Mouse (Mus musculus) bone marrow, adult 2 months (tissue): ENCODE data around the gene BC107364. TPM values are rescaled to one million over a fixed set of nuclear protein-coding genes. Genes with fewer than 3 reads are reported as not detected.
"Not testable (repeated sequence)": the region's sequence is repeated elsewhere in the genome, so short reads cannot be mapped to it uniquely, and the experiment has no call there.

Source experiments
- H3K27ac ChIP-seq: fragments of 200-500 bp; 2 replicates; pipeline ENCODE4 v1.5.1; 2012; ENCODE audit warnings: low read depth, mild to moderate bottlenecking, control low read depth, inconsistent platforms, low read length; ENCODE audit not compliant: control insufficient read depth, poor library complexity, insufficient read depth
- H3K4me1 ChIP-seq: fragments of 200-500 bp; 2 replicates; pipeline ENCODE4 v1.6.1; 2011; ENCODE audit warnings: low read length; ENCODE audit not compliant: control insufficient read depth, insufficient read depth
- H3K4me3 ChIP-seq: fragments of 200-500 bp; replicated peaks from 2 replicates; pipeline ENCODE3; 2011; ENCODE audit warnings: mild to moderate bottlenecking, low read depth, low read length, control low read depth; ENCODE audit not compliant: control insufficient read depth
- CTCF ChIP-seq: fragments of 200-500 bp; IDR thresholded peaks from 2 replicates; pipeline ENCODE4 v1.5.1; 2011; ENCODE audit warnings: low read length, control low read depth; ENCODE audit not compliant: control insufficient read depth, insufficient read depth
- POLR2A ChIP-seq: fragments of 200-500 bp; IDR thresholded peaks from 2 replicates; pipeline ENCODE4 v1.6.1; 2011; ENCODE audit warnings: low read depth, mild to moderate bottlenecking, control low read depth, low read length, borderline replicate concordance; ENCODE audit not compliant: control insufficient read depth
- WGBS: fragments of 180-500 bp; shearing (Covaris S2); methylation state at CpG from one replicate; pipeline ENCODE4 v1.1.7; 2018; 5-methylcytosine and 5-hydroxymethylcytosine counted together
- polyA plus RNA-seq: library from polyadenylated mRNA; stranded (reverse); fragments of >200 nt; gene quantifications from 2 replicates; pipeline ENCODE4 v1.2.4, GENCODE M21; 2011; ENCODE audit warnings: low replicate concordance; ENCODE audit not compliant: missing spikeins, insufficient read depth, insufficient read length

BC107364 gene
- polyA plus RNA-seq, 1 experiment = not detected

- H3K4me1 ChIP-seq = no peaks in the 10 kb centered on the region; the same call in 1 of the 2 replicates
- 70% methylated on average over 5 of the region's 5 CpGs for whole genome bisulfite sequencing
- TF ChIP-seq POLR2A = no peak
- no peak for TF ChIP-seq CTCF
- no peak overlapping the region for H3K27ac ChIP-seq
- H3K4me3 ChIP-seq = no peak overlapping the region
Observed at GRCm38 (mm10) chr3:96410966-96411365, 41.1 kb downstream of the BC107364 start.

- H3K4me3 ChIP-seq = no peak overlapping the region
- TF ChIP-seq CTCF (no peak), POLR2A (no peak)
- no peak overlapping the region for H3K27ac ChIP-seq
- 9% methylated on average over 31 of the region's 31 CpGs for WGBS
- H3K4me1 ChIP-seq = no peaks in the 10 kb centered on the region; the same call in 1 of the 2 replicates
Observed at GRCm38 (mm10) chr3:96409701-96410246, 42.3 kb downstream of the BC107364 start.

- not testable (repeated sequence) for H3K4me1 ChIP-seq, H3K4me3 ChIP-seq, H3K27ac ChIP-seq
- WGBS = 93% methylated on average over 10 of the region's 10 CpGs
Observed at GRCm38 (mm10) chr3:96408111-96408510, 44.0 kb downstream of the BC107364 start.

- TF ChIP-seq CTCF = no peak
- TF ChIP-seq POLR2A = no peak
- no peak overlapping the region for H3K4me3 ChIP-seq
- 58% methylated on average over 32 of the region's 32 CpGs for WGBS
- no peaks in the 10 kb centered on the region; the same call in 1 of the 2 replicates for H3K4me1 ChIP-seq
- no peak overlapping the region for H3K27ac ChIP-seq
Observed at GRCm38 (mm10) chr3:96405541-96406503, 46.3 kb downstream of the BC107364 start.

GRCm38 (mm10) chr3:96405004-96405403 lies 47.1 kb downstream of the BC107364 start:
- H3K4me1 ChIP-seq = no peaks in the 10 kb centered on the region; the same call in 1 of the 2 replicates
- no peak overlapping the region for H3K27ac ChIP-seq
- WGBS = 30% methylated on average over 11 of the region's 11 CpGs
- TF ChIP-seq POLR2A = no peak
- no peak for TF ChIP-seq CTCF
- no peak overlapping the region for H3K4me3 ChIP-seq

- Histone ChIP-seq H3K27ac (no peak overlapping the region), H3K4me1 (no peaks in the 10 kb centered on the region), H3K4me3 (no peak overlapping the region)
- WGBS = 7% methylated on average over 26 of the region's 26 CpGs
- no peak for TF ChIP-seq POLR2A
- TF ChIP-seq CTCF = no peak
Observed at GRCm38 (mm10) chr3:96404450-96404849, 47.7 kb downstream of the BC107364 start.

GRCm38 (mm10) chr3:96403016-96403415 lies 49.1 kb downstream of the BC107364 start:
- WGBS = 16% methylated on average over 1 of the region's 1 CpGs
- TF ChIP-seq CTCF = no peak; the same call in 1 of the 2 replicates
- TF ChIP-seq POLR2A = no peak
- Histone ChIP-seq H3K4me1 (no peaks in the 10 kb centered on the region), H3K27ac (no peak overlapping the region), H3K4me3 (no peak overlapping the region)

- H3K4me3 ChIP-seq = no peak overlapping the region
- WGBS = 3% methylated on average over 41 of the region's 41 CpGs
- no peak overlapping the region for H3K27ac ChIP-seq
- no peak for TF ChIP-seq POLR2A
- peak; percentile 24; the same call in 1 of the 2 replicates for TF ChIP-seq CTCF
- no peaks in the 10 kb centered on the region for H3K4me1 ChIP-seq
Observed at GRCm38 (mm10) chr3:96401832-96402501, 50.1 kb downstream of the BC107364 start.
